Mouse (Mus musculus): ENCODE results near the gene Fasn.
"Not testable (repeated sequence)": the region's sequence is repeated elsewhere in the genome, so short reads cannot be mapped to it uniquely, and the experiment has no call there.

GRCm38 (mm10) chr11:120762672-120763041, 61.7 kb downstream of the Fasn start, which contains the start of gene Hmga1b:
- not testable (repeated sequence) for TF ChIP-seq CTCF, POLR2A (IDR thresholded peaks at IDR 0.05; ENCODE audit: extremely low read depth, insufficient read depth, low read length)

Measured in cortical plate, adult 2 months (tissue).